Mouse (Mus musculus): Measurements from ENCODE around the gene Dock10. TPM values are rescaled to one million over a fixed set of nuclear protein-coding genes. Genes with fewer than 3 reads are reported as not detected.

Dock10 gene
- polyA plus RNA-seq, 1 experiment from 2014 or later: 6.0 TPM

DNA sequence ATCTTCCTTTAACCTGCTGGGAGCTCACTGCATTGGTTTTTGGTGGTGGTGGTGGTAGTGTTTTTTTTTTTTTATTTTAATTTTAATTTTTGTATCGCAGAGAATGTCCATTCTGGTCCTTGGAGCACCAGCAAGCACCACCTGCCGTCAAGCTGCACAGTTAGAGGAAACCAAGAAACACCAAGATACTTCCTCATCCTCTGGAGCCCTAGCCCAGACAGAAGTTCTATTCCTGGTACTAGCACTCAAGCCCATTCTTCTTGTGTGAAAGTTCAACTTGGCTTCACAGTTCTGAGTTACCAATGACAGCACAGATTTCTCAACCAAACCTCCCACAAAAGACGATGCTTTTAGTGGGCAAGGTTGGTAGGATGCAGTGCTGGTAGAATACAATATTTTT lies 86.6 kb downstream of the Dock10 start:
- no peak overlapping the region for H3K4me2 ChIP-seq
- H3K36me3 ChIP-seq: no peaks in the 10 kb centered on the region
- H3K27me3 ChIP-seq: no peaks in the 10 kb centered on the region
- H3K4me3 ChIP-seq: no peak overlapping the region
- H3K9ac ChIP-seq: no peak overlapping the region
- no peak for ATAC-seq (ENCODE audit: insufficient number of reproducible peaks, low FRiP score, low TSS enrichment, low read depth)
- H3K9me3 ChIP-seq: no peaks in the 10 kb centered on the region
- WGBS: 88% methylated on average over 3 of the region's 3 CpGs
- no peak overlapping the region for H3K27ac ChIP-seq
- H3K4me1 ChIP-seq: peaks cover 4% of the 10 kb centered on the region; the same call in 1 of the 2 replicates

DNA sequence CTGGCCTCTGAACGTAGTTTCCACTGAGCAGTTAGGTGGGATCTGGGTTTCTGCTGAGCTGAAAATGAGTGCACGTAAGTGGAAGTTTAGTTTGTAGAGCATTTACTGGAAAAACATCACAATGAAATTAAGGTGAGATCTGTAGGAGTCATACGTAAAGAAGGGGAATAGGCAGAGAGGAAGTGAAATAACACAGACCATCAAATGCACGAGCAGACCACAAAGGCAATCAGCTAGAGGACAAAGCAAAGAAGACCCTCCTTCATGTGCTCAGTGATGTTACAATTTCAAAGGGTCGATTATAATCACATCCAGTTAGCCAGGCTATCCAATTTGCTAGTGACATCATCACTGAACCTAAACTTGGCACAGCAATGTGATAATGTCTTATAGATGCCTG lies 87.3 kb downstream of the Dock10 start:
- Histone ChIP-seq H3K9ac (no peak overlapping the region), H3K27me3 (no peaks in the 10 kb centered on the region), H3K4me1 (peaks cover 4% of the 10 kb centered on the region; the same call in 1 of the 2 replicates), H3K9me3 (no peaks in the 10 kb centered on the region), H3K36me3 (no peaks in the 10 kb centered on the region), H3K27ac (no peak overlapping the region), H3K4me2 (no peak overlapping the region), H3K4me3 (no peak overlapping the region)
- ATAC-seq (ENCODE audit: insufficient number of reproducible peaks, low FRiP score, low TSS enrichment, low read depth): no peak
- 74% methylated on average over 5 of the region's 5 CpGs for WGBS

DNA sequence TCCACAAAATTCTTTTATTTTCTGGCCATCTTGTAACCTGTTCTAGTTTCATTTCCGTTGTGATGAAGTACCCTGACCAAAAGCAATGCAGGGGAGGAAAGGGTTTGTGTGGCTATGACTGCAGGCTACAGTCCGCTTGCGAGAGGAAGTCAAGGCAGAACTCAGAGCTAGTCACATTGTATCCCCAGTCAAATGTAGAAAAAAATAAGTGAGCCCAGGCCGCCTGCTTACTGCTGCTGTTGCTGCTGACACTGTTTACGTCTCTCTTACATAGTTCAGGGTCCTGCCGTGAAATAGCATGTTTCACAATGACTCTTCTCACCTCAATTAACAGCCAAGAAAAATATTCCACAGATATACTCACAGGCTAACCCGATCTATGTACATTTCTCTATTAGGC lies 87.9 kb downstream of the Dock10 start:
- no peak for ATAC-seq (ENCODE audit: insufficient number of reproducible peaks, low FRiP score, low TSS enrichment, low read depth)
- H3K27me3 ChIP-seq: no peaks in the 10 kb centered on the region
- 67% methylated on average over 7 of the region's 7 CpGs for WGBS
- no peaks in the 10 kb centered on the region for H3K36me3 ChIP-seq
- H3K4me2 ChIP-seq: no peak overlapping the region
- H3K4me3 ChIP-seq: no peak overlapping the region
- H3K4me1 ChIP-seq: peaks cover 4% of the 10 kb centered on the region; the same call in 1 of the 2 replicates
- H3K27ac ChIP-seq: no peak overlapping the region
- no peaks in the 10 kb centered on the region for H3K9me3 ChIP-seq
- no peak overlapping the region for H3K9ac ChIP-seq

DNA sequence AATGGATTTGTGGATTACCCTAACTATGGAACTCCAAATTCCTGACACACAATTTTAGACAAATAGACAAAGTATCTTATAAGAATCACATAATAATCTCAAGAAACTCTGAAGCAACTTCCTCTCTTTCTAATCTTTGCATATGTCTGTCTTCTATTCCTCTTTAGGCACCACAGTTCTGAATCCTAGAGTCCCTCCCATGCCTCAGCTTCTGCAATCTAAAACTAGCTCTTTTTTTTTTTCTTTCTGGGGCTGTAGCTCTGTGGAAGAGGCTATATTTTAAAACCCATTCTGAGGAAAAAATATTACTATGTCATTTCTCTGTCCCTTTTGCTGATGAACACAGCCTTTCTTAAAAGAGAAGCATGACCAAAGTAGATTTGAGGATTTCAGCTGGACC lies 92.6 kb downstream of the Dock10 start:
- H3K27me3 ChIP-seq: no peaks in the 10 kb centered on the region
- no peak for ATAC-seq (ENCODE audit: insufficient number of reproducible peaks, low FRiP score, low TSS enrichment, low read depth)

DNA sequence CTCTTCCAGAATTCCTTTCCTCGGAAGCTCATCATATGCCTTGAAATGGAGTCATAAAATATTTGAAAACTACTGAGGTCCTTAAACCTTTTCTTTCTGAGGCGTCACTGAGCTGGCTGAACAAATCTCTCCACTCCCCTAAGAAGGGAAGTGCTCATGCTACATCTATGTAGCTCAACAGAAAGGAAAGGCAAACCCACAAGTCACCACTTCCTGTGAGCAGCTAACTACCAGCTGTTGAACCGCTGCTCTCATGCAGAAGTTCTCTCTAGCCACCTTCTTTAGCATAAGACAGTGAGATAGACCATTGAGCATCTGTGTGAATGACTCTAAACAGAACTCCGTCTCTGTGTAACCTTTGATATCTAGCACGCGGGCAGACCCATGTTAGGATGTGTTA lies 93.2 kb downstream of the Dock10 start:
- no peak for ATAC-seq (ENCODE audit: insufficient number of reproducible peaks, low FRiP score, low TSS enrichment, low read depth)
- no peaks in the 10 kb centered on the region for H3K27me3 ChIP-seq
- 90% methylated on average over 6 of the region's 6 CpGs for WGBS

More for the DNA sequence above, 92.6 kb downstream of the Dock10 start:
- no peaks in the 10 kb centered on the region for H3K9me3 ChIP-seq
- H3K4me2 ChIP-seq: no peak overlapping the region
- no peak overlapping the region for H3K9ac ChIP-seq
- H3K27ac ChIP-seq: no peak overlapping the region
- peaks cover 2% of the 10 kb centered on the region; the same call in 1 of the 2 replicates for H3K4me1 ChIP-seq
- no peak overlapping the region for H3K4me3 ChIP-seq
- no peaks in the 10 kb centered on the region for H3K36me3 ChIP-seq

DNA sequence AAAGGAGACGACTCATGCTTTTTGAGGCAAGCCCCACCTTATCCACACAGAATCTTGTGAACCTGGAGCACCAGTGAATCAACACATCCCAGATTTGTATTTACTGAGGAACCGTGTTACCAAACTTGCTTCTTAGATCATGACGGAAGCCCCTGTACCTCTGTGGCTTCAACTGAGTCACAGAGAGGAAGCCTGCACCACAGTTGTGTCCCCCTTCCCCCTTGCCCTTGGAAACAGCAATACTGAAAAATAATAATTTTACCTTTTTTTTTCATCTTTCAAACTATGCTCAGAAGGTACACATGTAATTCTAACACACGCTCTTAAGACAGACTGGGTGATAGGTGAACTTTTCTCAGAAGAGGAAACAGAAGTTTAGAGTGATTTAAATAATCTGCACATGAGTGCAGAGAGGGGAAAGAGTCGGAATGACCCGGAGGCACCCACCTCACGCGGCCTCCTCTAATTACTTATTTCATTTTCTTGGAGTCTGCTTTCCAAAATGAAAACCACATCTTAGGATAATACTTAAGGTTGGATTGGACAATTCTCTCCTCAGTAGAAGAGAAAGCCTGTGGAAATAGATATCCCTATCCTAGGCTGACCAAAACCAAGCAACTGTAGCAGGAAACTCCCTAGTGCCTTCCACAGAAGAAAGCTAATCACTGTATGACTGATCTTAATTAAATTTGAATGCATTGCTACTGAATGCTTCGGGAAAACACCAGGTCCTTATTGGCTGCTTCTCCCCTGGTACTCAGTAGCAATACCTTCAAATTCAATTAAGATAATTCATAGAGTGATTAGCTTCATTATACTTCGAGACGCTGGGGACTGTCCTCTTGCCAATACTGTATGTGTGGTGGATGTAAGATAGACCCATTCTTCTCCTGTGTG lies 96.6 kb downstream of the Dock10 start:
- no peaks in the 10 kb centered on the region for H3K4me1 ChIP-seq
- no peaks in the 10 kb centered on the region for H3K9me3 ChIP-seq
- H3K4me2 ChIP-seq: no peak overlapping the region
- no peak overlapping the region for H3K4me3 ChIP-seq
- H3K27me3 ChIP-seq: no peaks in the 10 kb centered on the region
- H3K36me3 ChIP-seq: no peaks in the 10 kb centered on the region
- H3K9ac ChIP-seq: no peak overlapping the region
- WGBS: 79% methylated on average over 11 of the region's 11 CpGs
- ATAC-seq (ENCODE audit: insufficient number of reproducible peaks, low FRiP score, low TSS enrichment, low read depth): no peak
- H3K27ac ChIP-seq: no peak overlapping the region

More for the DNA sequence above, 93.2 kb downstream of the Dock10 start:
- Histone ChIP-seq H3K27ac (no peak overlapping the region), H3K4me3 (no peak overlapping the region), H3K4me1 (no peaks in the 10 kb centered on the region), H3K4me2 (no peak overlapping the region), H3K9ac (no peak overlapping the region), H3K36me3 (no peaks in the 10 kb centered on the region), H3K9me3 (no peaks in the 10 kb centered on the region)

DNA sequence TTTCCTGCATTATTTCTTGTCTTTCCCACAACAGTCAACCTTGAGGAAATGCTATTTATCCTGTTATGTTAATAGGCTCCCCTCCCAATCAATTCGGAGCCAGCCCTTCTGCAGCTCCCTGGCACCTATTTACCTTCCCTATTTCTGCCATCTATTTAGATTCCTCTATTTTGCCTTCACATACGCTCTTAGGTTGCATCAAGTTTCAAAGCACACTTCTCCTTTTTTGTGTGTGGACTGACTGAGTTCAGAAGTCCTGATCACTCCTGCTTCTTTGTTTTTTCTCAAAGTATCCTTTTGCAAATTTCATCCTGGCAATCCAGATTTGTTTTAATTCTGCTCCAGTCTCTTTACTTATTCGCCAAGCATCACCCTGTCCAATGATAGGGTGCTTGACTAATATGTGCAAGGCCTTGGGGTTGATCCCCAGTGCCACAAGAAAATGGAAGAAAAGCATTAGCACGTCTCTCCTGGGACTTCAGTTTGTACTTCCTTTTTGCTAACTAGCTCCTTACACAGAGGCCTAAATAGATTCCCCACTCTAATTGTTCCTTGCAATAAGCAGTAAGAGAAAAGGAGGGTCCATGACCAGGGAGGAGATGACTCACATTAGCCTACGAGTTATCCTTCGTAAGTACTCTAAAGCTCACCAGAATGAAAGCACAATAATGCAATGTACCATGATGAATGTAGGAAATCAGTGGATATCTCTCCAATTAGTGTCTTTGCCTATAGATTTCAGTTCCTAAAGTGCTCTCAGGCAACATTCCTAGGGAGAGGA lies 98.7 kb downstream of the Dock10 start:
- no peak for ATAC-seq (ENCODE audit: insufficient number of reproducible peaks, low FRiP score, low TSS enrichment, low read depth)
- no peak overlapping the region for H3K27ac ChIP-seq
- H3K4me1 ChIP-seq: no peaks in the 10 kb centered on the region
- H3K4me3 ChIP-seq: no peak overlapping the region
- H3K9ac ChIP-seq: no peak overlapping the region
- no peak overlapping the region for H3K4me2 ChIP-seq
- no peaks in the 10 kb centered on the region for H3K9me3 ChIP-seq
- 85% methylated on average over 6 of the region's 6 CpGs for WGBS
- H3K36me3 ChIP-seq: no peaks in the 10 kb centered on the region
- no peaks in the 10 kb centered on the region for H3K27me3 ChIP-seq

DNA sequence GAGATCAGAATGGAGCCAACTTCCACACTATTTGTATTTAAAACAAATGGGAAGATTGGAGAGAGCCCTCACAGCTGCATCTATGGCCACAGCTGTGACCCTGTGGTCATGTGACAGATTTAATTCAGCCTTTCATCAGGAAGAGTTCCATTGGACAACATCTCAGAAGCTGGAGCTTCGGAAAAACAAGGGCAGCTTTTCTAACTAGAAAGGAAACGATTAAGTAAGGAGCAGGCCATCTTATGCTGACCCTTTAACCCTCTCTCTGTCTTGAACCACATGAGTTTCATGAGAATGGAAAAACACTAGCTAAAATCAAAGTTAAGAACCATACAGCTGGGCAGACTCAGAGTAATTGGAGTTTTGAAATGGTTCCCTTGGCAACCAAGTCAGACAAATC lies 101.9 kb downstream of the Dock10 start:
- no peak overlapping the region for H3K9ac ChIP-seq
- H3K9me3 ChIP-seq: no peaks in the 10 kb centered on the region
- H3K4me1 ChIP-seq: no peaks in the 10 kb centered on the region
- H3K4me3 ChIP-seq: no peak overlapping the region
- no peak overlapping the region for H3K4me2 ChIP-seq
- ATAC-seq (ENCODE audit: insufficient number of reproducible peaks, low FRiP score, low TSS enrichment, low read depth): no peak
- no peaks in the 10 kb centered on the region for H3K36me3 ChIP-seq
- no peaks in the 10 kb centered on the region for H3K27me3 ChIP-seq
- no peak overlapping the region for H3K27ac ChIP-seq
- 58% methylated on average over 2 of the region's 2 CpGs for WGBS

DNA sequence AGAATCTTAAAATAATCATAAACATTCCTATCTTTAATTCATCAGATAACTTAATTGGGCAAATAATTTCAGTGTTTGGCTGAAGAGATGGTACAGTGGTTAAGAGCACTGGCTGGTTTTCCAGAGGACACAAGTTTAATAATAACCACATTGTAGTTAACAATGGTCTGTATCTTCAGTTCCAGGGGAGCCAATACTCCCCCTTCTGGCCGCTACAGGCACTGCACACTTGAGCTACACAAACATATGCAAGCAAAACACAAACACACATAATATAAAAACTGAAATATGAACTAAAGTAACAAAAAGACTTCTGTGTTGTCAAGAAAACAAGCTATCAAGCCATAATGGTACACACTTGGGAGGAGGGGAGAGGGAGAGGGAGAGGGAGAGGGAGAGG lies 102.5 kb downstream of the Dock10 start:
- Histone ChIP-seq H3K4me2 (no peak overlapping the region), H3K4me1 (no peaks in the 10 kb centered on the region), H3K9me3 (no peaks in the 10 kb centered on the region), H3K4me3 (no peak overlapping the region), H3K9ac (no peak overlapping the region), H3K27ac (no peak overlapping the region), H3K27me3 (no peaks in the 10 kb centered on the region), H3K36me3 (no peaks in the 10 kb centered on the region)
- no peak for ATAC-seq (ENCODE audit: insufficient number of reproducible peaks, low FRiP score, low TSS enrichment, low read depth)
- WGBS: 63% methylated on average over 1 of the region's 1 CpGs

DNA sequence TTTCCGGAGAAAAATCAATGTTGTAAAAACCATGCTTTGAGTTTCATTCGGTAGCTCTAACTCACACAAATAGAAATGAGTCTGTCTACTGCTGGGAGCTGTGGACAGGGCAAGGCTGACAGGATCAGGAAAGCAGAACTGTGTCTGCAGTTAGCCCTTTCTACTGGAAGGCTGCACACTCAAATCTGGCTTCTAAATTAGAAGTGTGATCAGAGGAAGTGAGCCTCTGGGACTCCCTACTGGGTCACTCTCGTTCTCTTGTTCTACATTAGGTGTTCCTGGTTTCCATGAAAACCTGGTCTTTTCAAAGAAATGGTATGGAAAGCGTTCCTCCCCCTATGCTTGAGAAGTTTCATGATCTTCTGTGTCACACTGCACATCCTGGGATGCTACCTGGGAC lies 103.1 kb downstream of the Dock10 start:
- ATAC-seq (ENCODE audit: insufficient number of reproducible peaks, low FRiP score, low TSS enrichment, low read depth): no peak
- Histone ChIP-seq H3K4me3 (no peak overlapping the region), H3K9ac (no peak overlapping the region), H3K27ac (no peak overlapping the region), H3K4me1 (no peaks in the 10 kb centered on the region), H3K4me2 (no peak overlapping the region), H3K36me3 (no peaks in the 10 kb centered on the region), H3K9me3 (no peaks in the 10 kb centered on the region), H3K27me3 (no peaks in the 10 kb centered on the region)
- WGBS: 69% methylated on average over 4 of the region's 4 CpGs

DNA sequence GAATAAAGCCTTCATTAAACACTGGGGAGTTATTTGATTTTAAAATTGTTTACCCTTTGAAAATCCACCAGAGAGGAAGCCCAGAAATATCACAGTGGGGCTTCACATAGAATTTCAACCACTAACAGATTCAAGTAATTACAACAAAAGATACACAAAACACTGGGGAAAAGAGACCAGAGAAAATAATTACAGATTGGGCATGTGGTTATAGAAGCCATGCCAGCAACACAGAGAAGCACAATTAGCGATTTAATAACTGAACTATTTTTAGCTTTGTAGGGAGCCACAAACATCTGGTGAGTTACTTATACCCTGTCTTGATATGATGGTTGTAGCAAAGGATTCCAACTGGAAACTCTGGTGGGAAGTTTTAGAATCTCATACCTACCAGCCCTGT lies 104.2 kb downstream of the Dock10 start:
- no peak for ATAC-seq (ENCODE audit: insufficient number of reproducible peaks, low FRiP score, low TSS enrichment, low read depth)
- no peak overlapping the region for H3K9ac ChIP-seq
- no peak overlapping the region for H3K27ac ChIP-seq
- WGBS: 39% methylated on average over 1 of the region's 1 CpGs
- H3K36me3 ChIP-seq: no peaks in the 10 kb centered on the region
- H3K9me3 ChIP-seq: no peaks in the 10 kb centered on the region
- no peaks in the 10 kb centered on the region for H3K27me3 ChIP-seq
- H3K4me2 ChIP-seq: no peak overlapping the region
- H3K4me3 ChIP-seq: no peak overlapping the region
- H3K4me1 ChIP-seq: no peaks in the 10 kb centered on the region

DNA sequence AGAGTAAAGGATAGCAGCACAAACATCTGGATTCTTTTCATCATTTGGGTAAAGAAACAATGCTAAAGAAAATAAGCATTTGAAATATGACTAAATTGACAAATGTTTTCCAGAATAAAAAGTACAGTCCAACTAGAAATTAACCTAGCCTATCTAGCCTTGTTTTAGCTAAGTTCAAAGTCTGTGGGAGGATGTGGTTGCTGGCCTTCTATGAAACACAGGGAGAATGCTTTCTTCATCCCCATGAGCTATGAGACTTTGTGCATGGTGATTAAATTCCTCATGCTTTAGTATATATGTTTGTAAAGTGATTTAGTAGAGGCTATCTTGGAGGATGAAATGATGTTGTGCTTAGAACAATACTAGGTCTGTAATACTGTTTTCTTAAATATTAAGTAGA lies 105.5 kb downstream of the Dock10 start:
- Histone ChIP-seq H3K9me3 (no peaks in the 10 kb centered on the region), H3K27ac (no peak overlapping the region), H3K36me3 (no peaks in the 10 kb centered on the region), H3K4me2 (no peak overlapping the region), H3K4me3 (no peak overlapping the region), H3K9ac (no peak overlapping the region), H3K4me1 (no peaks in the 10 kb centered on the region), H3K27me3 (no peaks in the 10 kb centered on the region)
- no peak for ATAC-seq (ENCODE audit: insufficient number of reproducible peaks, low FRiP score, low TSS enrichment, low read depth)

Data from limb, embryonic 15.5 days (tissue).